9 mouse cellular contexts compared by ENCODE assay signal in genomic region chr9:21032491-21032890, GRCm38 (mm10). TPM values are rescaled to one million over a fixed set of nuclear protein-coding genes. Genes with fewer than 3 reads are reported as not detected.
DNase-seq lines count a peak whose midpoint lies in the region; ATAC-seq and TF ChIP-seq lines count a peak whose summit lies in the region.
"Had no signal": no experiment of that assay in that cellular context is flagged by ENCODE, and none has a peak within 500 bp of the region (broad histone marks: within the 10 kb centered on the region; RNA-seq: fewer than 3 reads in every experiment).

No protein-coding gene starts in this region.

- peak overlapping the region; percentile 61 for H3K9ac ChIP-seq in forebrain, postnatal 0 days
- H3K9ac ChIP-seq in liver, embryonic 15.5 days = peak overlapping the region; percentile 86; the same call in 1 of the 2 replicates

- H3K4me3 ChIP-seq in gastrocnemius, adult 2 months = peak overlapping the region; percentile 83
- peak overlapping the region; percentile 87 for H3K4me3 ChIP-seq in E14TG2a.4 (replicated peaks; ENCODE audit: low read length)
- H3K4me3 ChIP-seq in forebrain, postnatal 0 days (ENCODE audit: low read depth, low read length) = peak overlapping the region; percentile 57
- peak overlapping the region; percentile 77 for H3K4me3 ChIP-seq in liver, embryonic 15.5 days (replicated peaks)

- no peak for ATAC-seq in forebrain, postnatal 0 days
- no peak for ATAC-seq in liver, embryonic 15.5 days (ENCODE audit: insufficient read depth)

- peak overlapping the region; percentile 99 for H3K4me2 ChIP-seq in forebrain, postnatal 0 days (ENCODE audit: low read depth)
- peak overlapping the region; percentile 100 for H3K4me2 ChIP-seq in liver, embryonic 15.5 days

- H3K9me3 ChIP-seq in E14TG2a.4 (ENCODE audit: low read length) = no peaks in the 10 kb centered on the region
- no peaks in the 10 kb centered on the region for H3K9me3 ChIP-seq in forebrain, postnatal 0 days (ENCODE audit: low read length)
- no peaks in the 10 kb centered on the region for H3K9me3 ChIP-seq in liver, embryonic 15.5 days (replicated peaks)

- H3K36me3 ChIP-seq in E14TG2a.4 (ENCODE audit: insufficient read depth, low read length) = peaks cover 15% of the 10 kb centered on the region
- no peaks in the 10 kb centered on the region for H3K36me3 ChIP-seq in forebrain, postnatal 0 days (ENCODE audit: insufficient read depth)
- no peaks in the 10 kb centered on the region; the same call in 1 of the 2 replicates for H3K36me3 ChIP-seq in liver, embryonic 15.5 days (replicated peaks)

- TF ChIP-seq CTCF in gastrocnemius, adult 2 months (IDR thresholded peaks at IDR 0.05) = no peak
- no peak for TF ChIP-seq CTCF in E14TG2a.4 (conservative IDR thresholded peaks at IDR 0.05; ENCODE audit: low read length)
- TF ChIP-seq CTCF in forebrain, postnatal 0 days (IDR thresholded peaks at IDR 0.05; ENCODE audit: low read depth) = no peak

- WGBS in forebrain, postnatal 0 days = 3% methylated on average over 7 of the region's 7 CpGs
- WGBS in liver, embryonic 15.5 days (ENCODE audit: insufficient replicate concordance) = 3% methylated on average over 7 of the region's 7 CpGs

- DNase-seq in gastrocnemius, adult 2 months = no peak
- no peak for DNase-seq in gastrocnemius, postnatal 25 days
- no peak for DNase-seq in forebrain, postnatal 0 days
- DNase-seq in thymus, postnatal 4 days = no peak
- no peak for DNase-seq in embryo, embryonic 10.5 days (ENCODE audit: low spot score)
- no peak for DNase-seq in thymus, adult 18-20 months

- intact Hi-C loops in gastrocnemius, adult 2 months (cut with DNase I) = loop anchor here (2.0 to 5.0 kb wide), 2 partner anchors 58 to 100 kb away; partner anchors contain the start of genes Gm38431 and Tyk2

- peaks cover 93% of the 10 kb centered on the region for H3K4me1 ChIP-seq in E14TG2a.4 (replicated peaks; ENCODE audit: low read depth, low read length)
- H3K4me1 ChIP-seq in forebrain, postnatal 0 days (ENCODE audit: insufficient read depth) = peaks cover 13% of the 10 kb centered on the region
- peaks cover 95% of the 10 kb centered on the region for H3K4me1 ChIP-seq in liver, embryonic 15.5 days (replicated peaks)

- H3K27me3 ChIP-seq in E14TG2a.4 (ENCODE audit: insufficient read depth, low read length) = peaks cover 56% of the 10 kb centered on the region
- H3K27me3 ChIP-seq in forebrain, postnatal 0 days (ENCODE audit: insufficient read depth, low read length) = peaks cover 68% of the 10 kb centered on the region
- H3K27me3 ChIP-seq in liver, embryonic 15.5 days = peaks cover 60% of the 10 kb centered on the region

- no peak overlapping the region for H3K27ac ChIP-seq in gastrocnemius, adult 2 months
- 0 out of 2 replicates have a peak overlapping the region, but pooled peaks have one; percentile 66 for H3K27ac ChIP-seq in forebrain, postnatal 0 days (ENCODE audit: low read depth, low read length)
- H3K27ac ChIP-seq in liver, embryonic 15.5 days (replicated peaks) = no peak overlapping the region

RNA-seq across cellular contexts. Expression of gene Icam5, which starts 0.6 kb away (rescaled TPM):
- total RNA-seq in gastrocnemius, adult 2 months (2021) = not detected
- not detected for total RNA-seq in gastrocnemius, postnatal 25 days (2021)
- total RNA-seq in forebrain, postnatal 0 days (2014; rRNA removed) = 17.2 and 19.4 TPM in 2 replicates
- polyA plus RNA-seq in forebrain, postnatal 0 days (2015; fragmentation: Nextera tagmentation; extraction: Ambion mirVana) = 8.2 and 10.3 TPM in 2 replicates
- 0.25 and 0.43 TPM in 2 replicates for polyA plus RNA-seq in liver, embryonic 15.5 days (2015; fragmentation: Nextera tagmentation; extraction: Ambion mirVana)

RNA-seq across cellular contexts. Expression of gene Icam4, which starts 3.3 kb away (rescaled TPM):
- 1 to 10 TPM; 1.2 to 2.2 TPM for total RNA-seq in gastrocnemius, adult 2 months (2021)
- total RNA-seq in gastrocnemius, postnatal 25 days (2021) = 1 to 10 TPM; 1.0 to 1.6 TPM
- not detected in 2 replicates for total RNA-seq in forebrain, postnatal 0 days (2014; rRNA removed)
- polyA plus RNA-seq in forebrain, postnatal 0 days (2015; fragmentation: Nextera tagmentation; extraction: Ambion mirVana) = not detected in 2 replicates
- polyA plus RNA-seq in liver, embryonic 15.5 days (2015; fragmentation: Nextera tagmentation; extraction: Ambion mirVana) = 195 and 201 TPM in 2 replicates

RNA-seq across cellular contexts. Expression of gene Icam1, which starts 16.7 kb away (rescaled TPM):
- total RNA-seq in gastrocnemius, adult 2 months (2021) = 1 to 10 TPM; 1.7 to 1.9 TPM
- 1 to 10 TPM; 1.6 to 3.0 TPM for total RNA-seq in gastrocnemius, postnatal 25 days (2021)
- 3.2 and 3.7 TPM in 2 replicates for total RNA-seq in forebrain, postnatal 0 days (2014; rRNA removed)
- polyA plus RNA-seq in forebrain, postnatal 0 days (2015; fragmentation: Nextera tagmentation; extraction: Ambion mirVana) = 3.1 and 3.6 TPM in 2 replicates
- 10.2 and 11.3 TPM in 2 replicates for polyA plus RNA-seq in liver, embryonic 15.5 days (2015; fragmentation: Nextera tagmentation; extraction: Ambion mirVana)

RNA-seq across cellular contexts. Expression of gene Mrpl4, which starts 30.0 kb away (rescaled TPM):
- 10 to 100 TPM; 51.8 to 70.0 TPM for total RNA-seq in gastrocnemius, adult 2 months (2021)
- total RNA-seq in gastrocnemius, postnatal 25 days (2021) = 10 to 100 TPM; 61.9 to 62.8 TPM
- total RNA-seq in forebrain, postnatal 0 days (2014; rRNA removed) = 59.9 and 77.8 TPM in 2 replicates
- polyA plus RNA-seq in forebrain, postnatal 0 days (2015; fragmentation: Nextera tagmentation; extraction: Ambion mirVana) = 101 and 111 TPM in 2 replicates
- 62.1 and 66.9 TPM in 2 replicates for polyA plus RNA-seq in liver, embryonic 15.5 days (2015; fragmentation: Nextera tagmentation; extraction: Ambion mirVana)

RNA-seq across cellular contexts. Expression of gene Zglp1, which starts 34.4 kb away (rescaled TPM):
- total RNA-seq in gastrocnemius, adult 2 months (2021) = not detected
- total RNA-seq in gastrocnemius, postnatal 25 days (2021) = not detected
- total RNA-seq in forebrain, postnatal 0 days (2014; rRNA removed) = not detected in 2 replicates
- 0.56 and 0.84 TPM in 2 replicates for polyA plus RNA-seq in forebrain, postnatal 0 days (2015; fragmentation: Nextera tagmentation; extraction: Ambion mirVana)
- 0.63 TPM in 1 of 2 replicates, not detected in the other for polyA plus RNA-seq in liver, embryonic 15.5 days (2015; fragmentation: Nextera tagmentation; extraction: Ambion mirVana)
- total RNA-seq: adrenal gland, postnatal 25 days had no signal

Comparison
In these comparisons a context has a peak if more than half of its experiments do, and no peak if none do; other contexts are left out.
1. RNA of gene Icam5, which starts 0.6 kb away (total RNA-seq): 17.2 to 19.4 TPM in forebrain, postnatal 0 days; not detected in gastrocnemius, adult 2 months and not detected in gastrocnemius, postnatal 25 days; every median in the first group is over 10 times any median in the second.
2. Peak in every context shown above with its lines, with median percentiles within 50 percentile points of each other: H3K4me3 ChIP-seq.